Mouse (Mus musculus) liver, adult (tissue): ENCODE measurements around the gene Naa15.

Experiments
- GATA4 ChIP-seq: IDR thresholded peaks from 2 replicates; pipeline ENCODE4 v1.6.1; 2014; ENCODE audit warnings: mild to moderate bottlenecking, low read length; ENCODE audit not compliant: insufficient replicate concordance

The Naa15 gene

GRCm38 (mm10) chr3:51511983-51512382 is 97.0 kb downstream of the Naa15 start:
- no peak for TF ChIP-seq GATA4

- no peak for TF ChIP-seq GATA4
These were observed 102.5 kb downstream of the Naa15 start for GRCm38 (mm10) chr3:51517467-51517866.

- no peak for TF ChIP-seq GATA4
These were observed 103.2 kb downstream of the Naa15 start for GRCm38 (mm10) chr3:51517878-51518762.

GRCm38 (mm10) chr3:51518763-51519121 is 103.8 kb downstream of the Naa15 start:
- TF ChIP-seq GATA4: no peak

- no peak for TF ChIP-seq GATA4
These were observed 106.3 kb downstream of the Naa15 start for GRCm38 (mm10) chr3:51521262-51521661.

- TF ChIP-seq GATA4: no peak
These were observed 110.3 kb downstream of the Naa15 start for GRCm38 (mm10) chr3:51525186-51525785.
